Mouse (Mus musculus) embryo, embryonic 10 days (tissue): ENCODE measurements around the gene Ildr1.

Experiments
- DNase-seq: peaks from one replicate; pipeline ENCODE4 v3.0.0-alpha.2; 2015; ENCODE audit warnings: low spot score

Ildr1 gene

DNA sequence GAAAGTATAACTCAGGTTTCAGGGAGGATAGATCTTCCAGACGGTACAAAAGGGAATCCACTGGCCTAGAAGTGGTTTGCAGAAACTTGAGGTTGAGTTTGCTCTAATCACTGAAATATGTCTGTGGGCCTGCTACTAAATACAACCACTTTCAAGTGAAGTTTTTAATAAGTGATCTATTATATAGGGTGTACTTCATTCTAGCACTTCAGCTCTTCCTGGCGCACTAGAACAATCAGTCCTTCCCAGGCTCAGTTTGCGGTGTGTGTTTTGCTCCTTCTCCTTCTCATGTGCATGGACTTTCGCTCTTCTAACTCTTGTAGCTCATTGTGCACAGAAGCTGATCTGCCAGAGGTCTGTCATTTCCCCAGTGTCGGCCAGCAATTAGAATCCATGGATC is 79.2 kb downstream of the Ildr1 start:
- DNase-seq = no peak

DNA sequence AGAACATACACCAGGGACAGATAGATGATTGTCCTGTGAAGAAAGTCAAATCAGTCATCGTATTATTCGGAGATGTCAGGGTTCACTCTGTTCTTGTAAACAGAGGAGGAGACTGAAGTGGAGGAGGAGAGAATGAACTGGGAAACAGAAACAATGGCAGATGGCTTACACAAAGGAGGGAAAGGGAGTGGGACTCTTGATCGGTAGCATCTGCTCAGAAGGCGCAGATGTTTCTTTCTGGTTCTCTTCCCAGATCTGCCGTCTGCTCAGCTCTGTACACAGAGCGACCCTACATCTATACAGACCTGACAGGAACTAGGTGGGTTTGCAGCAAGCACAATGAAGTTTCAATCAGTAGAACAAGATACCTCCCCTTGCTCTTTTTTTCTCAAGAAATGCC is 81.9 kb downstream of the Ildr1 start:
- no peak for DNase-seq
